ENCODE assay signal across 10 mouse cellular contexts in genomic region chr7:3264390-3265022, GRCm38 (mm10). TPM values are rescaled to one million over a fixed set of nuclear protein-coding genes. Genes with fewer than 3 reads are reported as not detected.
DNase-seq lines count a peak whose midpoint lies in the region; ATAC-seq and TF ChIP-seq lines count a peak whose summit lies in the region.
"Had no signal": no experiment of that assay in that cellular context is flagged by ENCODE, and none has a peak within 500 bp of the region (broad histone marks: within the 10 kb centered on the region; RNA-seq: fewer than 3 reads in every experiment).

No protein-coding gene starts in this region.

- H3K4me2 ChIP-seq in kidney, postnatal 0 days (ENCODE audit: low read length): 0 out of 2 replicates have a peak overlapping the region, but pooled peaks have one; percentile 25
- peak overlapping the region; percentile 36 for H3K4me2 ChIP-seq in limb, embryonic 13.5 days (replicated peaks)
- H3K4me2 ChIP-seq: liver, embryonic 13.5 days had no signal

- no peaks in the 10 kb centered on the region for H3K9me3 ChIP-seq in kidney, postnatal 0 days (replicated peaks; ENCODE audit: low read length)
- no peaks in the 10 kb centered on the region for H3K9me3 ChIP-seq in limb, embryonic 13.5 days
- H3K9me3 ChIP-seq: liver, embryonic 13.5 days had no signal

- WGBS in kidney, postnatal 0 days: 35% methylated on average over 22 of the region's 22 CpGs
- 34% methylated on average over 22 of the region's 22 CpGs for WGBS in limb, embryonic 13.5 days

- no peaks in the 10 kb centered on the region for H3K36me3 ChIP-seq in kidney, postnatal 0 days (ENCODE audit: insufficient read depth, low read length)
- no peaks in the 10 kb centered on the region for H3K36me3 ChIP-seq in limb, embryonic 13.5 days
- H3K36me3 ChIP-seq: liver, embryonic 13.5 days had no signal

- H3K27ac ChIP-seq in kidney, postnatal 0 days: no peak overlapping the region
- H3K27ac ChIP-seq in limb, embryonic 13.5 days: no peak overlapping the region
- H3K27ac ChIP-seq: liver, embryonic 13.5 days had no signal

- TF ChIP-seq CTCF in kidney, postnatal 0 days (IDR thresholded peaks at IDR 0.05; ENCODE audit: low read depth): peak; percentile 20; the same call in 1 of the 2 replicates

- H3K9ac ChIP-seq in kidney, postnatal 0 days (ENCODE audit: low read depth, low read length): no peak overlapping the region
- H3K9ac ChIP-seq in limb, embryonic 13.5 days: peak overlapping the region; percentile 20; the same call in 1 of the 2 replicates
- H3K9ac ChIP-seq: liver, embryonic 13.5 days had no signal

- no peaks in the 10 kb centered on the region for H3K4me1 ChIP-seq in kidney, postnatal 0 days (replicated peaks; ENCODE audit: insufficient read depth, low read length)
- H3K4me1 ChIP-seq in limb, embryonic 13.5 days: 0 out of 2 replicates have a peak, but pooled peaks cover 3% of the 10 kb centered on the region
- H3K4me1 ChIP-seq: liver, embryonic 13.5 days had no signal

- no peaks in the 10 kb centered on the region for H3K27me3 ChIP-seq in kidney, postnatal 0 days (ENCODE audit: insufficient read depth, low read length)
- peaks cover 17% of the 10 kb centered on the region for H3K27me3 ChIP-seq in limb, embryonic 13.5 days

- no peak overlapping the region for H3K4me3 ChIP-seq in kidney, postnatal 0 days (replicated peaks; ENCODE audit: low read depth, low read length)
- 0 out of 2 replicates have a peak overlapping the region, but pooled peaks have one; percentile 7 for H3K4me3 ChIP-seq in limb, embryonic 13.5 days
- H3K4me3 ChIP-seq: liver, embryonic 13.5 days had no signal

- no peak for ATAC-seq in kidney, postnatal 0 days (replicated peaks; ENCODE audit: low FRiP score, low read depth)
- no peak for ATAC-seq in limb, embryonic 13.5 days (ENCODE audit: low FRiP score, low read depth)

- peak; percentile 32 for DNase-seq in kidney, postnatal 0 days (ENCODE audit: low spot score)
- no peak for DNase-seq in kidney, postnatal 10 days
- peak; percentile 17 for DNase-seq in fibroblast of lung, adult 2 months (ENCODE audit: low read depth)
- peak; percentile 20 for DNase-seq in retina, postnatal 1 day
- DNase-seq in Muller cell, postnatal 12 days (ENCODE audit: inconsistent ontology term): no peak
- no peak for DNase-seq in urinary bladder, postnatal 25 days (ENCODE audit: low spot score)
- DNase-seq: cerebellum, adult 8-10 months; gastrocnemius, postnatal 14 days; liver, embryonic 13.5 days had no signal

RNA-seq across cellular contexts. Expression of gene Nlrp12, which starts 15.0 kb away (rescaled TPM):
- polyA plus RNA-seq in kidney, postnatal 0 days (2015; fragmentation: Nextera tagmentation; extraction: Ambion mirVana): 0.05 TPM in 1 of 2 replicates, not detected in the other
- polyA plus RNA-seq in limb, embryonic 13.5 days (2015; fragmentation: Nextera tagmentation; extraction: Ambion mirVana): not detected in 2 replicates

RNA-seq across cellular contexts. Expression of gene Myadm, which starts 24.4 kb away (rescaled TPM):
- 73.0 and 79.8 TPM in 2 replicates for polyA plus RNA-seq in kidney, postnatal 0 days (2015; fragmentation: Nextera tagmentation; extraction: Ambion mirVana)
- polyA plus RNA-seq in limb, embryonic 13.5 days (2015; fragmentation: Nextera tagmentation; extraction: Ambion mirVana): 63.6 and 67.8 TPM in 2 replicates

RNA-seq across cellular contexts. Expression of gene Prkcg, which starts 24.5 kb away (rescaled TPM):
- 0.05 TPM in 2 replicates for polyA plus RNA-seq in kidney, postnatal 0 days (2015; fragmentation: Nextera tagmentation; extraction: Ambion mirVana)
- polyA plus RNA-seq in limb, embryonic 13.5 days (2015; fragmentation: Nextera tagmentation; extraction: Ambion mirVana): 0.15 and 0.23 TPM in 2 replicates

Comparison
In these comparisons a context has a peak if more than half of its experiments do, and no peak if none do; other contexts are left out.
1. DNase-seq: peak in kidney, postnatal 0 days (single experiment), fibroblast of lung, adult 2 months (single experiment) and retina, postnatal 1 day (single experiment); none in kidney, postnatal 10 days (single experiment), Muller cell, postnatal 12 days (single experiment) and urinary bladder, postnatal 25 days (single experiment).